Mouse (Mus musculus) intestine, postnatal 0 days (tissue): ENCODE results near the gene Kifap3. TPM values are rescaled to one million over a fixed set of nuclear protein-coding genes. Genes with fewer than 3 reads are reported as not detected.

Experiments
- ATAC-seq: fragments of 200-750 bp; cut with Nextera tagmentation; 2 replicates; pipeline ENCODE4 v1.8.0; 2017; ENCODE audit warnings: mild to moderate bottlenecking, moderate TSS enrichment, moderate library complexity
- H3K27ac ChIP-seq: fragments of 300-500 bp; sonication (generic); 2 replicates; pipeline ENCODE4 v1.5.1; 2014; ENCODE audit warnings: mild to moderate bottlenecking, low read depth, low read length, moderate library complexity
- H3K27me3 ChIP-seq: fragments of 300-500 bp; sonication (generic); replicated peaks from 2 replicates; pipeline ENCODE4 v1.6.1; 2014; ENCODE audit warnings: low read length, mixed read lengths; ENCODE audit not compliant: control insufficient read depth, insufficient read depth
- H3K36me3 ChIP-seq: fragments of 300-500 bp; sonication (generic); 2 replicates; pipeline ENCODE4 v1.6.1; 2014; ENCODE audit warnings: mild to moderate bottlenecking, moderate library complexity; ENCODE audit not compliant: control insufficient read depth, insufficient read depth
- H3K4me1 ChIP-seq: fragments of 300-500 bp; sonication (generic); replicated peaks from 2 replicates; pipeline ENCODE4 v1.6.1; 2014; ENCODE audit warnings: antibody characterized with exemption, low read length, mixed read lengths; ENCODE audit not compliant: control insufficient read depth, insufficient read depth
- H3K4me2 ChIP-seq: fragments of 300-500 bp; sonication (generic); replicated peaks from 2 replicates; pipeline ENCODE4 v1.6.1; 2014; ENCODE audit warnings: low read depth, mild to moderate bottlenecking, moderate library complexity
- H3K4me3 ChIP-seq: fragments of 300-500 bp; sonication (generic); 2 replicates; pipeline ENCODE4 v1.5.1; 2014; ENCODE audit warnings: low read depth, low read length
- H3K9ac ChIP-seq: fragments of 300-500 bp; sonication (generic); 2 replicates; pipeline ENCODE4 v1.6.1; 2014; ENCODE audit warnings: mild to moderate bottlenecking, low read depth, low read length
- H3K9me3 ChIP-seq: fragments of 300-500 bp; sonication (generic); 2 replicates; pipeline ENCODE4 v1.6.1; 2016; ENCODE audit warnings: mixed run types; ENCODE audit not compliant: control insufficient read depth
- CTCF ChIP-seq: sonication (generic); IDR thresholded peaks from 2 replicates; pipeline ENCODE4 v1.5.1; 2016; ENCODE audit warnings: low read depth, mild to moderate bottlenecking, control low read depth, antibody characterized with exemption, moderate library complexity
- WGBS: fragments of 180-500 bp; shearing (Covaris S2); extraction: QIAGEN DNeasy Blood & Tissue Kit; methylation state at CpG from one replicate; pipeline ENCODE4 v1.1.7; 2014; 5-methylcytosine and 5-hydroxymethylcytosine counted together
- polyA plus RNA-seq: library from polyadenylated mRNA; unstranded; fragments of >200 nt; fragmentation: Nextera tagmentation; extraction: Ambion mirVana; gene quantifications from 2 replicates; pipeline ENCODE4 v1.2.1, GENCODE M21; 2015

Gene Kifap3
- polyA plus RNA-seq, 1 experiment from 2014 or later: 7.5 TPM

DNA sequence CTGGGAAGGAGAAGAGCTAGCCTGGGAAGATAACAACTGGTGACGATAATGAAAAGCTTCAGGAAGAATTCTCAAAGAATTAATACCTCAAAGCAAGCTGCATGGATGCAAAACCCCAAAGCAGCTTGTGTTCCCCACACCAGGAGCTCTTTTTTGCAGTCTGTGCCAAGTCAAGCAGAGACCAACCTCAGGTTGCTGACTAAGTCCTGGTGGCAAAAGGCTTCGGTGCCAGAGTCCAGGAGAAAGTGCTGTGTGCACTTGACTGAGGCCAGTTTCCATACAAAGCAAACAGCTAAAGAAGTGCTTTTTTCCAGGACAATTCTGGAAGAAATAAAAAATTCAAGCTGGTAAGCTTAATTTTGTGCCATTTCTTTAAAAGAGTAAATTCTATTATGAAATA is 174.0 kb downstream of the Kifap3 start:
- H3K36me3 ChIP-seq: peaks cover 64% of the 10 kb centered on the region
- 83% methylated on average over 2 of the region's 2 CpGs for WGBS
- H3K4me2 ChIP-seq: no peak overlapping the region
- TF ChIP-seq CTCF: no peak
- no peak overlapping the region for H3K4me3 ChIP-seq
- ATAC-seq: no peak
- no peaks in the 10 kb centered on the region for H3K9me3 ChIP-seq
- no peak overlapping the region for H3K9ac ChIP-seq
- no peaks in the 10 kb centered on the region for H3K4me1 ChIP-seq
- H3K27ac ChIP-seq: no peak overlapping the region
- no peaks in the 10 kb centered on the region for H3K27me3 ChIP-seq

DNA sequence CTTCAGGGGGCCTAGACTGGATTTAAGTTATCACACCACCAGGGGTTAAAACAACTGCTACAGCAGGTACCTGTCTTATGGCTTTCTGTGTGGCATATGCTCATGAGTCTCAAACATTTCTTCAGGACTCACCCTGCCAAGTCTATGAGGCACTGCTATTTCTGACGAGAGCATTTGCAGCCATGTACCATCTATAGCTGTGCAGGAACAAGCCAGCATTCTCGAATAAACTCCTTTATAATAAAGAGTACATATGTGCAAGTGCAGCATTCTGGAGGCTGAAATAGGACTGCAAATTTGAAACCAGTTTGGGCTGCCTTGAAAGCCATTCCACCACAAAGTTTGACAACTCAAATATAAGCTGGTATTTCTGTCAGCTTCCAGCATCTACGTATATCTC is 178.7 kb downstream of the Kifap3 start:
- ATAC-seq: no peak
- Histone ChIP-seq H3K4me1 (no peaks in the 10 kb centered on the region), H3K36me3 (peaks cover 23% of the 10 kb centered on the region), H3K4me3 (no peak overlapping the region), H3K27ac (no peak overlapping the region), H3K27me3 (no peaks in the 10 kb centered on the region), H3K4me2 (no peak overlapping the region), H3K9me3 (no peaks in the 10 kb centered on the region), H3K9ac (no peak overlapping the region)
- TF ChIP-seq CTCF: no peak
- WGBS: 85% methylated on average over 3 of the region's 3 CpGs

DNA sequence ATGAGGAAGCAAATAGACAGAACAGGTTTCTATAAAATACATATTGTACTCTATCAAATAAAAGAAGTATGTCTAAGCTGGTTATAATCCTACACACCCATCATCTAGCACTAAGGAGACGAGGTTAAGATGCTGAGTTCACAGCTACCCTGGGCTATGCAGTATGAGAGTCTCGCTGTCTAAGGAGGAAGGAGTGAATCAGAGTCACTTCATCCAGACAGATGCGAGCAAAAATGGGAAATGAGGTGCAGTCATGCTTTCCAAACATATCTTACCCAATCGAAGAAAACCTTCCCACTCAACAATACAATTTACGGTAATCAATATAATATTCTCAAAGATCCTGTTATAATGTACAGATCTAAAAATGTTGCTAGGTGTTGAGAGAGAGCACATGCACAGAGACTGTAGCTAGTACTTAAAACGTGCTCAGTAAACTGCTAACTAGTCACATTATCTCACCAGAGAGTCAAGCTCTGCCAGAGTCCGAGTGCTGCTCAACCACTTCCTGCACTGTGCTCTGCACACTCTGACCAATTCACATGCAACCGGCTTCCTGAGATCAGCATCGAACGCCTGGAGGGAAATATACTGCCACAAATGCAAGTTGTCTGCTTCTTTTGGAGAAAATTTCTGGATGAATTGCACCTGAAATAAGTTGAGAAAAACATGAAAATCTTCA is 184.8 kb downstream of the Kifap3 start:
- Histone ChIP-seq H3K9me3 (no peaks in the 10 kb centered on the region), H3K27ac (no peak overlapping the region; the same call in 1 of the 2 replicates), H3K4me2 (no peak overlapping the region), H3K36me3 (peaks cover 4% of the 10 kb centered on the region), H3K4me1 (no peaks in the 10 kb centered on the region), H3K9ac (no peak overlapping the region), H3K4me3 (no peak overlapping the region), H3K27me3 (no peaks in the 10 kb centered on the region)
- no peak for ATAC-seq
- no peak for TF ChIP-seq CTCF
- 87% methylated on average over 10 of the region's 10 CpGs for WGBS

Other genes starting within 250 kb of the Kifap3 start
- gene Mettl11b, start 54.4 kb upstream of the Kifap3 start, polyA plus RNA-seq: not detected in 2 replicates
- gene Scyl3, start 149.5 kb downstream of the Kifap3 start, polyA plus RNA-seq: 14.9 and 16.2 TPM in 2 replicates
- 3.2 and 3.9 TPM in 2 replicates for gene BC055324, start 215.2 kb downstream of the Kifap3 start, polyA plus RNA-seq
- 5.9 and 6.5 TPM in 2 replicates for gene Mettl18, start 215.3 kb downstream of the Kifap3 start, polyA plus RNA-seq